Mouse (Mus musculus): Measurements from ENCODE around the gene Spocd1. TPM values are rescaled to one million over a fixed set of nuclear protein-coding genes. Genes with fewer than 3 reads are reported as not detected.

Spocd1 gene
- polyA plus RNA-seq, 1 experiment from 2014 or later = 0.47 TPM

GRCm38 (mm10) chr4:129977256-129977655, 48.2 kb downstream of the Spocd1 start:
- Histone ChIP-seq H3K4me1 (ENCODE audit: control insufficient read depth in 2 of 2, insufficient read depth in 2 of 2, low read length in 2 of 2) (no peaks in the 10 kb centered on the region), H3K27me3 (ENCODE audit: control insufficient read depth, insufficient read depth, low read length) (peaks cover 17% of the 10 kb centered on the region), H3K9ac (ENCODE audit: low read length) (no peak overlapping the region), H3K9me3 (ENCODE audit: control insufficient read depth, low read length) (no peaks in the 10 kb centered on the region), H3K4me2 (ENCODE audit: low read length) (no peak overlapping the region), H3K4me3 (ENCODE audit: control insufficient read depth in 1 of 2, insufficient read depth in 1 of 2, low read depth in 1 of 2, low read length in 2 of 2) (no peak overlapping the region), H3K27ac (replicated peaks in 1 of 2; ENCODE audit: control insufficient read depth in 1 of 2, insufficient read depth in 1 of 2, low read depth in 2 of 2, low read length in 2 of 2) (no peak overlapping the region), H3K36me3 (ENCODE audit: control insufficient read depth, insufficient read depth, low read length) (no peaks in the 10 kb centered on the region)
- 55% methylated on average over 4 of the region's 4 CpGs for WGBS
- no peak for ATAC-seq (ENCODE audit: insufficient number of reproducible peaks, insufficient read depth, low FRiP score, low read depth)

- Histone ChIP-seq H3K4me1 (ENCODE audit: control insufficient read depth in 2 of 2, insufficient read depth in 2 of 2, low read length in 2 of 2) (no peaks in the 10 kb centered on the region; a peak in 1 of 4 replicates), H3K27ac (replicated peaks in 1 of 2; ENCODE audit: control insufficient read depth in 1 of 2, insufficient read depth in 1 of 2, low read depth in 2 of 2, low read length in 2 of 2) (no peak overlapping the region), H3K9me3 (ENCODE audit: control insufficient read depth, low read length) (no peaks in the 10 kb centered on the region), H3K27me3 (ENCODE audit: control insufficient read depth, insufficient read depth, low read length) (peaks cover 21% of the 10 kb centered on the region), H3K9ac (ENCODE audit: low read length) (no peak overlapping the region), H3K4me2 (ENCODE audit: low read length) (no peak overlapping the region), H3K4me3 (ENCODE audit: control insufficient read depth in 1 of 2, insufficient read depth in 1 of 2, low read depth in 1 of 2, low read length in 2 of 2) (no peak overlapping the region), H3K36me3 (ENCODE audit: control insufficient read depth, insufficient read depth, low read length) (no peaks in the 10 kb centered on the region)
- 70% methylated on average over 4 of the region's 4 CpGs for WGBS
- ATAC-seq (ENCODE audit: insufficient number of reproducible peaks, insufficient read depth, low FRiP score, low read depth) = no peak
Observed at GRCm38 (mm10) chr4:129978227-129978626, 49.2 kb downstream of the Spocd1 start.

DNA sequence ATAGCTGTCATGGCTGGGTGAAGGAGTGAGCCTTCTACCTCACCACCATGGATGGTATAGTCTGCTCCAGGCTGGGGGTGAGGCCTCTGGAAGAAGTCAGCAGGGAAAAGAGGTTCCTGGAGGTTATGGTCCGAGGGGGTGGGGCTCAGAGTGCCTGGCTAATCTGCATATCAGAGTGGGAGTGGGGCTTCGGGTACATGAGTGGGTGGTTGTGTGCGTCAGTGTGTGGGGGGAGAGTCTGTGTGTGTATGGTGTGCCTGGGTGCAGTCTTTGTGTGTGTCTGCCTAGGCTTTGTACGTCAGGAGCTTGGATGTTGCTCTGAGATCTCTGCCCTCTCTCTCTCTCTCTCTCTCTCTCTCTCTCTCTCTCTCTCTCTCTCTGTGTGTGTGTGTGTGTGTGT, 49.9 kb downstream of the Spocd1 start:
- Histone ChIP-seq H3K9me3 (ENCODE audit: control insufficient read depth, low read length) (no peaks in the 10 kb centered on the region), H3K9ac (ENCODE audit: low read length) (no peak overlapping the region), H3K27ac (replicated peaks in 1 of 2; ENCODE audit: control insufficient read depth in 1 of 2, insufficient read depth in 1 of 2, low read depth in 2 of 2, low read length in 2 of 2) (no peak overlapping the region), H3K27me3 (ENCODE audit: control insufficient read depth, insufficient read depth, low read length) (peaks cover 19% of the 10 kb centered on the region), H3K4me2 (ENCODE audit: low read length) (no peak overlapping the region), H3K36me3 (ENCODE audit: control insufficient read depth, insufficient read depth, low read length) (no peaks in the 10 kb centered on the region), H3K4me3 (ENCODE audit: control insufficient read depth in 1 of 2, insufficient read depth in 1 of 2, low read depth in 1 of 2, low read length in 2 of 2) (no peak overlapping the region), H3K4me1 (ENCODE audit: control insufficient read depth in 2 of 2, insufficient read depth in 2 of 2, low read length in 2 of 2) (peaks cover 3 to 6% of the 10 kb centered on the region in 2 experiments; a peak in 2 of 4 replicates)
- 64% methylated on average over 4 of the region's 4 CpGs for WGBS
- no peak for ATAC-seq (ENCODE audit: insufficient number of reproducible peaks, insufficient read depth, low FRiP score, low read depth)

- Histone ChIP-seq H3K27ac (replicated peaks in 1 of 2; ENCODE audit: control insufficient read depth in 1 of 2, insufficient read depth in 1 of 2, low read depth in 2 of 2, low read length in 2 of 2) (no peak overlapping the region), H3K4me1 (ENCODE audit: control insufficient read depth in 2 of 2, insufficient read depth in 2 of 2, low read length in 2 of 2) (peaks cover 11 to 12% of the 10 kb centered on the region in 2 experiments; a peak in 2 of 4 replicates), H3K9me3 (ENCODE audit: control insufficient read depth, low read length) (no peaks in the 10 kb centered on the region), H3K27me3 (ENCODE audit: control insufficient read depth, insufficient read depth, low read length) (peaks cover 39% of the 10 kb centered on the region), H3K9ac (ENCODE audit: low read length) (no peak overlapping the region), H3K36me3 (ENCODE audit: control insufficient read depth, insufficient read depth, low read length) (no peaks in the 10 kb centered on the region), H3K4me2 (ENCODE audit: low read length) (no peak overlapping the region), H3K4me3 (ENCODE audit: control insufficient read depth in 1 of 2, insufficient read depth in 1 of 2, low read depth in 1 of 2, low read length in 2 of 2) (no peak overlapping the region)
- WGBS = 69% methylated on average over 11 of the region's 11 CpGs
- no peak for ATAC-seq (ENCODE audit: insufficient number of reproducible peaks, insufficient read depth, low FRiP score, low read depth)
Observed at GRCm38 (mm10) chr4:129981657-129982056, 52.6 kb downstream of the Spocd1 start.

- no peaks in the 10 kb centered on the region for H3K36me3 ChIP-seq (ENCODE audit: control insufficient read depth, insufficient read depth, low read length)
- WGBS = 34% methylated on average over 5 of the region's 5 CpGs
Observed at GRCm38 (mm10) chr4:129983046-129983445, 54.0 kb downstream of the Spocd1 start.

DNA sequence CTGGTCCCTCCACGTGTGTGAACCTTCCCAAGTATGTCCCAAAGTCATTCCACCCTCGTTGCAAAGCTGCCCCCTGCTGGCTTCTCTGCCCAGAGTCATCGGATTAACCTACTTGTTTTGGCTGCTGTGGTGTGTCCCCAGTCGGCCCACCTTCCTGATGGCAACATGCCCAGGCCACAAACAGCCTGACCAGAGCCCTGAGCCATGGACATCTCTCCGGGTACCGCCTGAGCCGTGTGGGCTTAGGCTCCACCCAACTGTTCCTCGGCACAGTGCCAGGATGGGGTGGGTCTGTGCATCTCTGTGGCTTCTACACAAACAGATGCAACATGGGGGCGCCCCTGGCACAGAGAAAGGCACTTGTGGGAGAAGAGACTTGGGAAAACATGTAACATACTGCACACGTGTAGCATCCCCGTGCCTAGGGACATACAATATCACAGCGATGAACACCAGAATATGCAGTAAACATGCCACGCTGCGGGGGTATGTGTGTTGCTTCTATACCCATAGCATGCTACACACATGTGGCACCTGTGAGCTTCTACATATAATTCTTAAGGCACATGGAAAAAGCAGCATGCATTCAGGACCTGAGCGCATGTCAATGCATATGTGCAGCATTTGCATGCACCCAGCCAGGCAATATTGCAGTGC, 54.8 kb downstream of the Spocd1 start:
- WGBS = 3% methylated on average over 15 of the region's 15 CpGs
- ATAC-seq (ENCODE audit: insufficient number of reproducible peaks, insufficient read depth, low FRiP score, low read depth) = no peak
- no peak overlapping the region for H3K9ac ChIP-seq (ENCODE audit: low read length)

More at GRCm38 (mm10) chr4:129983046-129983445, 54.0 kb downstream of the Spocd1 start:
- H3K4me3 ChIP-seq (ENCODE audit: control insufficient read depth in 1 of 2, insufficient read depth in 1 of 2, low read depth in 1 of 2, low read length in 2 of 2) = no peak overlapping the region
- H3K9ac ChIP-seq (ENCODE audit: low read length) = no peak overlapping the region
- H3K9me3 ChIP-seq (ENCODE audit: control insufficient read depth, low read length) = no peaks in the 10 kb centered on the region
- peaks cover 52% of the 10 kb centered on the region for H3K27me3 ChIP-seq (ENCODE audit: control insufficient read depth, insufficient read depth, low read length)
- no peak overlapping the region for H3K4me2 ChIP-seq (ENCODE audit: low read length)
- ATAC-seq (ENCODE audit: insufficient number of reproducible peaks, insufficient read depth, low FRiP score, low read depth) = no peak
- peaks cover 15 to 21% of the 10 kb centered on the region in 2 experiments; a peak in 2 of 4 replicates for H3K4me1 ChIP-seq (ENCODE audit: control insufficient read depth in 2 of 2, insufficient read depth in 2 of 2, low read length in 2 of 2)
- no peak overlapping the region for H3K27ac ChIP-seq (replicated peaks in 1 of 2; ENCODE audit: control insufficient read depth in 1 of 2, insufficient read depth in 1 of 2, low read depth in 2 of 2, low read length in 2 of 2)

GRCm38 (mm10) chr4:129984421-129985061, 55.5 kb downstream of the Spocd1 start, which contains the start of gene Adgrb2:
Adgrb2 (plus strand) TSS chr4:129984870.
- Histone ChIP-seq H3K36me3 (ENCODE audit: control insufficient read depth, insufficient read depth, low read length) (no peaks in the 10 kb centered on the region), H3K27ac (replicated peaks in 1 of 2; ENCODE audit: control insufficient read depth in 1 of 2, insufficient read depth in 1 of 2, low read depth in 2 of 2, low read length in 2 of 2) (0 out of 4 replicates have a peak within 1 kb of the TSS, but pooled peaks of 1 of the 2 experiments have one; percentile 14), H3K4me2 (ENCODE audit: low read length) (peak within 1 kb of the TSS; percentile 97), H3K9ac (ENCODE audit: low read length) (peak within 1 kb of the TSS; percentile 75), H3K4me1 (ENCODE audit: control insufficient read depth in 2 of 2, insufficient read depth in 2 of 2, low read length in 2 of 2) (peaks cover 15 to 23% of the 10 kb centered on the region in 2 experiments; a peak in 2 of 4 replicates), H3K27me3 (ENCODE audit: control insufficient read depth, insufficient read depth, low read length) (peaks cover 63% of the 10 kb centered on the region), H3K9me3 (ENCODE audit: control insufficient read depth, low read length) (no peaks in the 10 kb centered on the region), H3K4me3 (ENCODE audit: control insufficient read depth in 1 of 2, insufficient read depth in 1 of 2, low read depth in 1 of 2, low read length in 2 of 2) (peak within 1 kb of the TSS; percentile 61 to 67)
- WGBS = under 1% methylated on average over 62 of the region's 77 CpGs
- ATAC-seq (ENCODE audit: insufficient number of reproducible peaks, insufficient read depth, low FRiP score, low read depth) = no peak

More for the DNA sequence above, 54.8 kb downstream of the Spocd1 start:
- peaks cover 15 to 23% of the 10 kb centered on the region in 2 experiments; a peak in 2 of 4 replicates for H3K4me1 ChIP-seq (ENCODE audit: control insufficient read depth in 2 of 2, insufficient read depth in 2 of 2, low read length in 2 of 2)
- H3K27ac ChIP-seq (replicated peaks in 1 of 2; ENCODE audit: control insufficient read depth in 1 of 2, insufficient read depth in 1 of 2, low read depth in 2 of 2, low read length in 2 of 2) = no peak overlapping the region
- no peaks in the 10 kb centered on the region for H3K9me3 ChIP-seq (ENCODE audit: control insufficient read depth, low read length)
- H3K36me3 ChIP-seq (ENCODE audit: control insufficient read depth, insufficient read depth, low read length) = no peaks in the 10 kb centered on the region
- H3K27me3 ChIP-seq (ENCODE audit: control insufficient read depth, insufficient read depth, low read length) = peaks cover 57% of the 10 kb centered on the region
- peak overlapping the region; percentile 97 for H3K4me2 ChIP-seq (ENCODE audit: low read length)
- H3K4me3 ChIP-seq (ENCODE audit: control insufficient read depth in 1 of 2, insufficient read depth in 1 of 2, low read depth in 1 of 2, low read length in 2 of 2) = peak overlapping the region; percentile 42 to 61

All from heart, embryonic 14.5 days (tissue).